Mouse (Mus musculus) forebrain, postnatal 0 days (tissue): ENCODE results near the gene Fut1. TPM values are rescaled to one million over a fixed set of nuclear protein-coding genes. Genes with fewer than 3 reads are reported as not detected.

Experiments
- ATAC-seq: fragments of 200-750 bp; cut with Nextera tagmentation; 2 replicates; pipeline ENCODE4 v1.8.0; 2017; ENCODE audit warnings: mild to moderate bottlenecking, moderate library complexity
- DNase-seq: peaks from one replicate; pipeline ENCODE4 v3.0.0-alpha.2; 2015
- H3K27ac ChIP-seq: fragments of 300-500 bp; sonication (generic); 2 replicates; pipeline ENCODE4 v1.5.1; 2014; ENCODE audit warnings: low read depth, mild to moderate bottlenecking, antibody characterized with exemption, low read length, moderate library complexity, mixed read lengths
- H3K27me3 ChIP-seq: fragments of 300-500 bp; sonication (generic); 2 replicates; pipeline ENCODE4 v1.6.1; 2014; ENCODE audit warnings: mild to moderate bottlenecking, low read length, mixed read lengths; ENCODE audit not compliant: insufficient read depth
- H3K36me3 ChIP-seq: fragments of 300-500 bp; sonication (generic); 2 replicates; pipeline ENCODE4 v1.6.1; 2014; ENCODE audit warnings: mild to moderate bottlenecking, moderate library complexity; ENCODE audit not compliant: insufficient read depth
- H3K4me1 ChIP-seq: fragments of 300-500 bp; sonication (generic); 2 replicates; pipeline ENCODE4 v1.6.1; 2014; ENCODE audit warnings: antibody characterized with exemption; ENCODE audit not compliant: insufficient read depth
- H3K4me2 ChIP-seq: fragments of 300-500 bp; sonication (generic); 2 replicates; pipeline ENCODE4 v1.6.1; 2014; ENCODE audit warnings: low read depth, mild to moderate bottlenecking, moderate library complexity
- H3K4me3 ChIP-seq: fragments of 300-500 bp; sonication (generic); 2 replicates; pipeline ENCODE4 v1.5.1; 2014; ENCODE audit warnings: low read depth, low read length, mixed read lengths
- H3K9ac ChIP-seq: fragments of 300-500 bp; sonication (generic); 2 replicates; pipeline ENCODE4 v1.6.1; 2014; ENCODE audit warnings: mild to moderate bottlenecking
- H3K9me3 ChIP-seq: fragments of 300-500 bp; sonication (generic); 2 replicates; pipeline ENCODE4 v1.6.1; 2016; ENCODE audit warnings: low read length
- CTCF ChIP-seq: sonication (generic); IDR thresholded peaks from 2 replicates; pipeline ENCODE4 v1.5.1; 2016; ENCODE audit warnings: antibody characterized with exemption, control low read depth, low read depth
- WGBS: fragments of 180-500 bp; shearing (Covaris S2); extraction: QIAGEN DNeasy Blood & Tissue Kit; methylation state at CpG from one replicate; pipeline ENCODE4 v1.1.7; 2014; 5-methylcytosine and 5-hydroxymethylcytosine counted together
- polyA plus RNA-seq: library from polyadenylated mRNA; unstranded; fragments of >200 nt; fragmentation: Nextera tagmentation; extraction: Ambion mirVana; gene quantifications from 2 replicates; pipeline ENCODE4 v1.2.1, GENCODE M21; 2015
- total RNA-seq: library from RNA; depleted of rRNA; stranded (reverse); fragments of >200 nt; gene quantifications from 2 replicates; pipeline ENCODE4 v1.2.3, GENCODE M21; 2014

Fut1 gene
- total and polyA plus RNA-seq, 2 experiments from 2014 or later: 0.29 TPM; not detected in 1

DNA sequence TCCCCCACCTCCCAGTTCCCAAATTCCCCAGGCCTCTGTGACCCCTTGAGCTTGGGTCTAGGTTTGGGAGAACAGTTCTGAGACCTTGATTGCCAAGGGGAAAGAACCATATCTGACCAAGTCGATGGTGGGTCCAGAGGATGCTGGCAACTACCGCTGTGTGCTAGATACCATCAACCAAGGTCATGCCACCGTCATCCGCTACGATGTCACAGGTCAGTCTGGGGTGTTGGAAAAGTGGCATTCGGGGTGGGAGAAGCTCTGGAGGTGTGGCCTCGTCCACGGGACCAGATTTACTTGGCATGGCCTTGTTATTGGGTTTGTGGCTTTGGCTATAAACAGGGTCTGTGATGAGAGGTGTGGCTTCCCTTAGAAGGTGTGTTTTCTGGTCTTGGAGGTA, 8.4 kb downstream of the Fut1 start:
- H3K9ac ChIP-seq: no peak overlapping the region
- H3K36me3 ChIP-seq: no peaks in the 10 kb centered on the region
- H3K4me2 ChIP-seq: no peak overlapping the region
- 92% methylated on average over 8 of the region's 8 CpGs for WGBS
- H3K4me3 ChIP-seq: no peak overlapping the region
- TF ChIP-seq CTCF: no peak
- H3K27ac ChIP-seq: no peak overlapping the region
- no peak for DNase-seq
- no peak for ATAC-seq
- no peaks in the 10 kb centered on the region for H3K4me1 ChIP-seq
- no peaks in the 10 kb centered on the region for H3K27me3 ChIP-seq
- H3K9me3 ChIP-seq: no peaks in the 10 kb centered on the region

DNA sequence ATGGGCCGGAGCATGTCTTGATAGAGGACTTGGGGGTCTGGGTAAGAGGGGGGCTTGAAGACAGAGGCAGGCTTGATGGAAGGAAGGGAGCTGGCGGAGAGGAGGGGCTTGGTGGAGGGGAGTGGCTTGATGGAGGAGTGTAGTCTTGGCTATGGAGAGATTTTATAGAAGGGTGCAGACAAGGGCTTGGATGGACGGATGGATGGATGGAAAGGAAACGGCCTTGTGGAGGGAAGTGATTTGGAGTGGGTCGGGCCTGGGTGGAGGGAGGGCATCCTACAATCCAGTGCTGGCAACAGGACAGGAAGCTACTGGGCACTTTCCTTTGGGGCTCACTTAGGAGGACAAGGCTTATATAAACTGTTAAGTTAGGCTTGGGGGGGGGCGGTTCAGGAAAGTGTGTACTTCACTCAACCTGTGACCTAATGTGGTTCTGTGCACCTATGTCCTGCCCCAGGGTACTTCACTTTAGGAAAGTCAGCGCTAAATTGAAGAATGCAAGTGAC, 9.5 kb downstream of the Fut1 start:
- H3K27ac ChIP-seq: no peak overlapping the region
- 91% methylated on average over 7 of the region's 7 CpGs for WGBS
- H3K9ac ChIP-seq: no peak overlapping the region
- no peak overlapping the region for H3K4me3 ChIP-seq
- no peak overlapping the region for H3K4me2 ChIP-seq
- H3K4me1 ChIP-seq: no peaks in the 10 kb centered on the region
- ATAC-seq (no peak), DNase-seq (no peak)
- no peaks in the 10 kb centered on the region for H3K36me3 ChIP-seq
- TF ChIP-seq CTCF: no peak
- H3K9me3 ChIP-seq: no peaks in the 10 kb centered on the region
- no peaks in the 10 kb centered on the region for H3K27me3 ChIP-seq

DNA sequence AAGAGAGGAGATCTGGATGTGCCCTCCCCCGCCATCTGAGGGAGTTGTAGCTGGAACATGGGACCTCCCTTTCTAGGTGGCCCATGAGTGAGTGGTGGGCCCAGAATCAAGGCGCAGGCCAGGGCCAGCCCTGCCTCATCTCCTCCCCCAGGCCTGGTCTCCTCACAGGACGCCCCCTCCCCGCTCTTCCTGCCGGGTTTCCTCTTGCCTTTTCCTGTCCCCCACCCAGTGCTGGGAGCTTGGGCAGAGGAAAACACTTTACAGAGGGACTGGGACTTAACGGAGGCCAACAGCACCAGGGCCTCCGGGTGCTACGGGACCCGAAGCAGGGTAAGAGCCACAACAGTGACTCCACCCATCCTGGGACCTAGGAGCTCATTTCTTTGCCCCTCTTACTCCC, 10.2 kb downstream of the Fut1 start, which contains the start of gene Rasip1:
TSS of gene Rasip1 (plus strand) at position 228 of the 400 bp plus-strand sequence.
- H3K9ac ChIP-seq: peak within 1 kb of the TSS; percentile 74
- H3K4me2 ChIP-seq: peak within 1 kb of the TSS; percentile 94
- WGBS: 85% methylated on average over 9 of the region's 9 CpGs
- no peaks in the 10 kb centered on the region for H3K4me1 ChIP-seq
- DNase-seq: no peak
- H3K27ac ChIP-seq: peak within 1 kb of the TSS; percentile 73
- ATAC-seq: no peak
- no peaks in the 10 kb centered on the region for H3K9me3 ChIP-seq
- no peak for TF ChIP-seq CTCF
- H3K27me3 ChIP-seq: no peaks in the 10 kb centered on the region
- peak within 1 kb of the TSS; percentile 42 for H3K4me3 ChIP-seq
- H3K36me3 ChIP-seq: no peaks in the 10 kb centered on the region

DNA sequence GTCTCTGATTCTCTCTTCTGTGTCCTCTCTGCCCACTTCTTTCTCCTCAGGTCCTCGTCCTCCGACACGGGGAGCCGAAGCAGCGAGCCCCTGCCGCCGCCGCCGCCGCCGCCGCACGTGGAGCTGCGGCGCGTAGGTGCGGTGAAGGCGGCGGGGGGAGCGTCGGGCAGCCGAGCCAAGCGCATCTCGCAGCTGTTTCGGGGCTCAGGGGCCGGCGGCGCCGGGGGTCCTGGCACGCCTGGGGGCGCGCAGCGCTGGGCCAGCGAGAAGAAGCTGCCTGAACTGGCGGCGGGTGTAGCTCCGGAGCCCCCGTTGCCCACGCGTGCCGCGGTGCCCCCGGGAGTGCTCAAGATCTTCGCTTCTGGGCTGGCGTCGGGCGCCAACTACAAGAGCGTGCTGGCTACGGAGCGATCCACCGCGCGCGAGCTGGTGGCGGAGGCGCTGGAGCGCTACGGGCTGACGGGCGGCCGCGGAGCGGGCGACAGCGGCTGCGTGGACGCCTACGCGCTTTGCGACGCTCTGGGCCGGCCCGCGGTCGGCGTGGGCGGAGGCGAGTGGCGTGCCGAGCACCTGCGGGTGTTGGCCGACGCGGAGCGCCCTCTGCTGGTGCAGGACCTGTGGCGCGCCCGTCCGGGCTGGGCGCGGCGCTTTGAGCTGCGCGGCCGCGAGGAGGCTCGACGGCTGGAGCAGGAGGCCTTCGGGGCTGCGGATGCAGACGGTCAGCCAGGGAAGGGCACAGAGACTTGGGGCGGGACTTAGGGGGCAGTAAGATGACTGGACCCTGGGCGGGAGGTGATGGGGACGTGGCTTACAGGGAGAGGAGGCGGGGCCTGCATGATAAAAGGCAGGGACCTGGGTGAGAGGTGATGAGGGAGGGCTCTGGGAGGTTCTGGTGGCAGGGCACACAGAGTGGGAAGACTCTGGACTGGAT, 11.5 kb downstream of the Fut1 start:
- peak; percentile 93 for ATAC-seq
- Histone ChIP-seq H3K4me1 (no peaks in the 10 kb centered on the region), H3K4me2 (peak overlapping the region; percentile 94), H3K9ac (peak overlapping the region; percentile 74), H3K4me3 (peak overlapping the region; percentile 42), H3K27ac (peak overlapping the region; percentile 73), H3K36me3 (peaks cover 4% of the 10 kb centered on the region; the same call in 1 of the 2 replicates), H3K27me3 (no peaks in the 10 kb centered on the region), H3K9me3 (no peaks in the 10 kb centered on the region)
- peak; percentile 92 for DNase-seq
- 2% methylated on average over 100 of the region's 105 CpGs for WGBS
- peak; percentile 83 for TF ChIP-seq CTCF

- no peak overlapping the region for H3K4me3 ChIP-seq
- H3K9ac ChIP-seq: no peak overlapping the region
- H3K4me2 ChIP-seq: no peak overlapping the region
- H3K36me3 ChIP-seq: peaks cover 9% of the 10 kb centered on the region; the same call in 1 of the 2 replicates
- H3K27me3 ChIP-seq: no peaks in the 10 kb centered on the region
- ATAC-seq (no peak), DNase-seq (no peak)
- H3K27ac ChIP-seq: no peak overlapping the region
- H3K4me1 ChIP-seq: no peaks in the 10 kb centered on the region
- no peaks in the 10 kb centered on the region for H3K9me3 ChIP-seq
- WGBS: 72% methylated on average over 23 of the region's 23 CpGs
- no peak for TF ChIP-seq CTCF
Observed at GRCm38 (mm10) chr7:45630064-45630907, 13.2 kb downstream of the Fut1 start.

DNA sequence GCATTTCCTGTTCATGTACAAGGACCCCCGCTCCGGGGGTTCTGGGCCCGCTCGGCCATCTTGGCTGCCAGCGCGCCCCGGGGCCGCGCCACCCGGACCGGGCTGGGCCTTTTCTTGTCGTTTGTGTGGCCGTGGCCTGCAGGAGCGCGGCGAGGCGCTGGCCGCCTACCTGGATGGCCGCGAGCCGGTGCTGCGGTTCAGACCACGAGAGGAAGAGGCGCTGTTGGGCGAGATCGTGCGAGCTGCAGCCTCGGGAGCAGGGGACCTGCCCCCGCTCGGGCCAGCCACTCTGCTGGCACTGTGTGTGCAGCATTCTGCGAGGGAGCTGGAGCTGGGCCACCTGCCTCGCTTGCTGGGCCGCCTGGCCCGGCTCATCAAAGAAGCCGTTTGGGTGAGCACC, 15.4 kb downstream of the Fut1 start:
- H3K9ac ChIP-seq: peak overlapping the region; percentile 39
- peak; percentile 44; the same call in 1 of the 2 replicates for TF ChIP-seq CTCF
- peaks cover 15% of the 10 kb centered on the region; the same call in 1 of the 2 replicates for H3K36me3 ChIP-seq
- ATAC-seq (no peak), DNase-seq (no peak)
- WGBS: 26% methylated on average over 35 of the region's 35 CpGs
- no peak overlapping the region for H3K4me3 ChIP-seq
- no peaks in the 10 kb centered on the region for H3K4me1 ChIP-seq
- H3K27me3 ChIP-seq: no peaks in the 10 kb centered on the region
- peak overlapping the region; percentile 27 for H3K4me2 ChIP-seq
- no peaks in the 10 kb centered on the region for H3K9me3 ChIP-seq
- no peak overlapping the region for H3K27ac ChIP-seq
